Mouse (Mus musculus): ENCODE measurements around the gene Nat8. TPM values are rescaled to one million over a fixed set of nuclear protein-coding genes. Genes with fewer than 3 reads are reported as not detected.
"Not testable (repeated sequence)": the region's sequence is repeated elsewhere in the genome, so short reads cannot be mapped to it uniquely, and the experiment has no call there.

Gene Nat8
- polyA plus RNA-seq, 1 experiment from 2014 or later = not detected

- not testable (repeated sequence) for H3K4me1 ChIP-seq; H3K27me3 ChIP-seq (replicated peaks); H3K9me3 ChIP-seq; H3K27ac ChIP-seq (replicated peaks); ATAC-seq (ENCODE audit: extremely low read depth, insufficient number of reproducible peaks, low FRiP score, low TSS enrichment); H3K36me3 ChIP-seq; H3K4me3 ChIP-seq; H3K4me2 ChIP-seq; H3K9ac ChIP-seq
- WGBS = 32% methylated on average over 3 of the region's 3 CpGs
Measured at GRCm38 (mm10) chr6:85809784-85810183, 22.1 kb downstream of the Nat8 start.

- ATAC-seq (ENCODE audit: extremely low read depth, insufficient number of reproducible peaks, low FRiP score, low TSS enrichment); H3K9me3 ChIP-seq: not testable (repeated sequence)
Measured at GRCm38 (mm10) chr6:85803180-85803579, 28.7 kb downstream of the Nat8 start.

More at GRCm38 (mm10) chr6:85803180-85803579, 28.7 kb downstream of the Nat8 start:
- H3K27me3 ChIP-seq (replicated peaks); H3K4me3 ChIP-seq; H3K27ac ChIP-seq (replicated peaks); H3K36me3 ChIP-seq; H3K9ac ChIP-seq; H3K4me2 ChIP-seq; H3K4me1 ChIP-seq: not testable (repeated sequence)
- WGBS = 57% methylated on average over 5 of the region's 5 CpGs

Small RNA genes within 50 kb of the gene (microRNA-seq; reads per million reads assigned to microRNA genes)
- gene Mir6375 = not detected

Other genes with a start within 250 kb of the Nat8 start
- 2.6 and 3.0 TPM in 2 replicates for gene Alms1, start 244.6 kb downstream of the Nat8 start, polyA plus RNA-seq (2015; fragmentation: Nextera tagmentation; extraction: Ambion mirVana)
- gene Nat8f7, start 118.9 kb downstream of the Nat8 start, polyA plus RNA-seq (2015; fragmentation: Nextera tagmentation; extraction: Ambion mirVana) = not detected in 2 replicates
- gene Nat8f3, start 66.3 kb downstream of the Nat8 start, polyA plus RNA-seq (2015; fragmentation: Nextera tagmentation; extraction: Ambion mirVana) = 0.12 TPM in 1 of 2 replicates, not detected in the other
- gene Nat8f6, start 11.1 kb downstream of the Nat8 start, polyA plus RNA-seq (2015; fragmentation: Nextera tagmentation; extraction: Ambion mirVana) = 0.09 TPM in 1 of 2 replicates, not detected in the other
- not detected in 2 replicates for gene Nat8f5, start 11.1 kb downstream of the Nat8 start, polyA plus RNA-seq (2015; fragmentation: Nextera tagmentation; extraction: Ambion mirVana)
- gene Nat8f2, start 37.1 kb upstream of the Nat8 start, polyA plus RNA-seq (2015; fragmentation: Nextera tagmentation; extraction: Ambion mirVana) = not detected in 2 replicates
- gene Nat8f4, start 72.8 kb upstream of the Nat8 start, polyA plus RNA-seq (2015; fragmentation: Nextera tagmentation; extraction: Ambion mirVana) = 2.2 TPM in 2 replicates
- gene Tprkb, start 79.8 kb upstream of the Nat8 start, polyA plus RNA-seq (2015; fragmentation: Nextera tagmentation; extraction: Ambion mirVana) = 19.7 and 24.2 TPM in 2 replicates
- gene Nat8f1, start 83.6 kb upstream of the Nat8 start, polyA plus RNA-seq (2015; fragmentation: Nextera tagmentation; extraction: Ambion mirVana) = 3.8 and 5.9 TPM in 2 replicates
- gene Dusp11, start 129.6 kb upstream of the Nat8 start, polyA plus RNA-seq (2015; fragmentation: Nextera tagmentation; extraction: Ambion mirVana) = 34.1 and 36.7 TPM in 2 replicates
- not detected in 2 replicates for gene Figla, start 184.1 kb upstream of the Nat8 start, polyA plus RNA-seq (2015; fragmentation: Nextera tagmentation; extraction: Ambion mirVana)
- 6.4 and 6.5 TPM in 2 replicates for gene Add2, start 196.6 kb upstream of the Nat8 start, polyA plus RNA-seq (2015; fragmentation: Nextera tagmentation; extraction: Ambion mirVana)